Mouse (Mus musculus): ENCODE results near the gene Atp8a2. TPM values are rescaled to one million over a fixed set of nuclear protein-coding genes. Genes with fewer than 3 reads are reported as not detected.

Gene Atp8a2
- polyA plus RNA-seq, 1 experiment from 2014 or later = 4.9 TPM

DNA sequence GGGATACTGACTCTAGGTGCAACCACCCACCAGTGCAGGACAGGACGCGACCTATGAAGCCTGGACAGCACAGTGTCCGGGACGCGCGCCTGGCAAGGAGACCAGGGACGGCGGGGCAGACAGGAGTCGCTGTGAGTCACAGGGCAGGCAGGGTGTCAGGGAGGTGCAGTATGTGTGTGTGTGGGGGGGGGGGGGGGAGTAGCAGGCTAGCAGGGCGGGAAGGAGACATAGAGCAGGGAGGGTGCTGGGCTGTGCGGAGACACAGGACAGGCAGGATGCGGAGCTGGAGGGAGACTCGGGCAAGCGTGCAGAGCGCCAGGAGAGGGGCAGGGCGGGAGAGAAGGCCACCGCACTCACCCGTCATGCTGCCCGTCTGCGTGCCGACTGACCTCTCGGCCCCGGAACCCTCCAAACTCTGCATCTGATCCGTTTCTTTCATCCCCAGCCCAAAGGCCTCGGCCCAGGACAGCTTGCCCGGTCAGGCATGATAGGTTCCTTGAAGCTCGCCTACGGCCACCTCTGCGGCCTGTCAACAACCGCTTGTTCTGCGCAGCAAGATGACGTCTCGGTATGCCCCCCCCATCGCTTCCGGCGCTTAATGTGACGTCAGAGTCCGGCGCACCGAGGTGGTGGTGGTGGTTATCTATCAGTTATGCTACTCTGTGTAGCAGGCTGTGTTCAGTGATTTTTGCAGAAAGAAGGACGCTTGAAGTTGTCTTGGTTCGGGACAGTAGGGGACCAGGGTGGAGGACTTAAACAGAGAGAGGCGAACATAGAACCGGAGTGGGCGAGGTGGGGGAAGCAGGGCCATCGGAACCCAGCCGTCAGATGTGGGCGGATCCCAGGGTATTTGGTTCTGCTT is 599.4 kb downstream of the Atp8a2 start, which contains the start of gene Cdadc1:
TSS of gene Cdadc1 (minus strand) at position 562 of the 862 bp plus-strand sequence.
- peak; percentile 85 for ATAC-seq (replicated peaks; ENCODE audit: low FRiP score)
- no peak within 1 kb of the TSS for H3K27ac ChIP-seq (ENCODE audit: low read depth, low read length)
- WGBS = under 1% methylated on average over 45 of the region's 48 CpGs

DNA sequence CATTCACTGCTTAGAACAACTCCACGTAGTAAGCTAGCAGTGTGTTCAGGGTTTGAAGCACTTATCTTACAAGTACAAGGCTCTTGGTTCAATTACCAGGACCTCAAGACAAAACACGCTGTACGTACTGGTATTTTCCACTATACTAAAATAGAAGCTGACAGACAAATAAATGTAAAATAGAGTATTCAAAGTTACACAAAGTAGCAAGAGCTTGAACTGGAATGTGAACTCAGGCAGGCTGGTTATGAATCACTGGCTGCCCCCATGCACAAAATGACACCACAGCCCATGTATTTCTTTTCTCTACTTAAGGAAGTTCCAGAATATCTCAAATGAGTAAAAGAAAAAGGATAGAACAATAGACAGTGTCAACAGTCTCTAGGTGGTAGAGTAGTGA is 602.0 kb downstream of the Atp8a2 start:
- no peak overlapping the region for H3K9ac ChIP-seq (ENCODE audit: low read length)
- WGBS = 91% methylated on average over 3 of the region's 3 CpGs
- H3K4me3 ChIP-seq (ENCODE audit: low read depth, low read length) = no peak overlapping the region
- no peak for DNase-seq (ENCODE audit: low spot score)
- no peak overlapping the region for H3K27ac ChIP-seq (ENCODE audit: low read depth, low read length)
- H3K4me2 ChIP-seq (ENCODE audit: low read depth, low read length, severe bottlenecking) = no peak overlapping the region
- H3K36me3 ChIP-seq (ENCODE audit: control insufficient read depth, insufficient read depth, low read length) = no peaks in the 10 kb centered on the region; the same call in 1 of the 2 replicates
- no peak for ATAC-seq (replicated peaks; ENCODE audit: low FRiP score)
- 0 out of 2 replicates have a peak, but pooled peaks cover 4% of the 10 kb centered on the region for H3K4me1 ChIP-seq (replicated peaks; ENCODE audit: control insufficient read depth, insufficient read depth, low read length)
- no peaks in the 10 kb centered on the region for H3K9me3 ChIP-seq (ENCODE audit: control insufficient read depth, low read length)
- H3K27me3 ChIP-seq (ENCODE audit: control insufficient read depth, insufficient read depth, low read length) = no peaks in the 10 kb centered on the region

More for the DNA sequence above, 599.4 kb downstream of the Atp8a2 start, which contains the start of gene Cdadc1:
- 0 out of 2 replicates have a peak, but pooled peaks cover 4% of the 10 kb centered on the region for H3K4me1 ChIP-seq (replicated peaks; ENCODE audit: control insufficient read depth, insufficient read depth, low read length)
- H3K4me3 ChIP-seq (ENCODE audit: low read depth, low read length) = peak within 1 kb of the TSS; percentile 91
- peak within 1 kb of the TSS; percentile 72 for H3K9ac ChIP-seq (ENCODE audit: low read length)
- H3K9me3 ChIP-seq (ENCODE audit: control insufficient read depth, low read length) = no peaks in the 10 kb centered on the region
- DNase-seq (ENCODE audit: low spot score) = peak; percentile 98
- H3K36me3 ChIP-seq (ENCODE audit: control insufficient read depth, insufficient read depth, low read length) = no peaks in the 10 kb centered on the region; the same call in 1 of the 2 replicates
- peak within 1 kb of the TSS; percentile 97 for H3K4me2 ChIP-seq (ENCODE audit: low read depth, low read length, severe bottlenecking)
- no peaks in the 10 kb centered on the region for H3K27me3 ChIP-seq (ENCODE audit: control insufficient read depth, insufficient read depth, low read length)

GRCm38 (mm10) chr14:59592593-59592992 is 604.4 kb downstream of the Atp8a2 start:
- Histone ChIP-seq H3K9me3 (ENCODE audit: control insufficient read depth, low read length) (no peaks in the 10 kb centered on the region), H3K27me3 (ENCODE audit: control insufficient read depth, insufficient read depth, low read length) (no peaks in the 10 kb centered on the region), H3K9ac (ENCODE audit: low read length) (no peak overlapping the region), H3K4me1 (replicated peaks; ENCODE audit: control insufficient read depth, insufficient read depth, low read length) (0 out of 2 replicates have a peak, but pooled peaks cover 4% of the 10 kb centered on the region), H3K4me2 (ENCODE audit: low read depth, low read length, severe bottlenecking) (no peak overlapping the region), H3K27ac (ENCODE audit: low read depth, low read length) (no peak overlapping the region), H3K4me3 (ENCODE audit: low read depth, low read length) (no peak overlapping the region), H3K36me3 (ENCODE audit: control insufficient read depth, insufficient read depth, low read length) (peaks cover 2% of the 10 kb centered on the region; the same call in 1 of the 2 replicates)
- no peak for ATAC-seq (replicated peaks; ENCODE audit: low FRiP score)
- DNase-seq (ENCODE audit: low spot score) = no peak
- WGBS = 98% methylated on average over 3 of the region's 3 CpGs

DNA sequence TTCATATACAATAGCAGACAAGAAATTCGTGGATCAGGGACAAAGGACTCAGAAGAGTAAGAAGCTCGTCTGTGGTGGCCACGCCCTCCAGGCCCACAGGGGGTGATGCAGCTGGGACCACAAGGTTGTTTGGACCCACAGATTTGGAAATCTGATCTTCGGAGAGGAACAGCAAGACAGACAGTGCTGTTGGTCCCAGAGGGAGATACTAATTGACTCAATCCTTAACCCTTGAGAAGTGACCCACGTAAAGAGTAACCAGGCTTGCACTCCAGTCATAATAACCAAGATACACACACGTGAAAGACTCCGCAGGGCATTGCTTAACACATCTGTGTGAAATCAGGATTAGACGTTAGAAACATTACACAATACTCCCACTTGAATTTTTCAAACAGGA is 605.1 kb downstream of the Atp8a2 start:
- Histone ChIP-seq H3K9ac (ENCODE audit: low read length) (no peak overlapping the region), H3K9me3 (ENCODE audit: control insufficient read depth, low read length) (no peaks in the 10 kb centered on the region), H3K4me3 (ENCODE audit: low read depth, low read length) (no peak overlapping the region), H3K27me3 (ENCODE audit: control insufficient read depth, insufficient read depth, low read length) (no peaks in the 10 kb centered on the region), H3K27ac (ENCODE audit: low read depth, low read length) (no peak overlapping the region), H3K4me2 (ENCODE audit: low read depth, low read length, severe bottlenecking) (no peak overlapping the region), H3K4me1 (replicated peaks; ENCODE audit: control insufficient read depth, insufficient read depth, low read length) (0 out of 2 replicates have a peak, but pooled peaks cover 1% of the 10 kb centered on the region), H3K36me3 (ENCODE audit: control insufficient read depth, insufficient read depth, low read length) (peaks cover 2% of the 10 kb centered on the region; the same call in 1 of the 2 replicates)
- DNase-seq (ENCODE audit: low spot score) (no peak), ATAC-seq (replicated peaks; ENCODE audit: low FRiP score) (no peak)
- WGBS = 79% methylated on average over 8 of the region's 8 CpGs

DNA sequence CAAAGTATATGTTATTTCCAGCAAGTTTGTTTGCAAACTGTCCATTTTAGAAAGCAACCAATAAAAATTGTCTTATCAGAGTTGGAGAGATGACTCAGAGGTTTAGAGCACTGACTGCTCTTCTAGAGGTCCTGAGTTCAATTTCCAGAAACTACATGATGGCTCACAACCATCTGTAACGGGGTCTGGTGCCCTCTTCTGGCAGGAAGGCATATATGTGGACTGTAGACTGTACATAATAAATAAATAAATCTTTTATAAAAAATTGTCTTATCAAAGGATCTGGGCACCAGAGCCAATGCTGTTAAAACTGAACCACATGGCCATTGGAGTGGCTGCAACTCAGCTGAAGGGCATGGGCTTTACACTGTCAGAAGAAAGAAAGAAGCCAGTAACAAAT is 606.4 kb downstream of the Atp8a2 start:
- no peak for DNase-seq (ENCODE audit: low spot score)
- H3K9me3 ChIP-seq (ENCODE audit: control insufficient read depth, low read length) = no peaks in the 10 kb centered on the region
- 83% methylated on average over 1 of the region's 1 CpGs for WGBS

More for the DNA sequence above, 606.4 kb downstream of the Atp8a2 start:
- no peak overlapping the region for H3K4me3 ChIP-seq (ENCODE audit: low read depth, low read length)
- H3K36me3 ChIP-seq (ENCODE audit: control insufficient read depth, insufficient read depth, low read length) = peaks cover 2% of the 10 kb centered on the region; the same call in 1 of the 2 replicates
- H3K27ac ChIP-seq (ENCODE audit: low read depth, low read length) = no peak overlapping the region
- no peak overlapping the region for H3K9ac ChIP-seq (ENCODE audit: low read length)
- ATAC-seq (replicated peaks; ENCODE audit: low FRiP score) = no peak
- H3K4me1 ChIP-seq (replicated peaks; ENCODE audit: control insufficient read depth, insufficient read depth, low read length) = no peaks in the 10 kb centered on the region
- no peaks in the 10 kb centered on the region for H3K27me3 ChIP-seq (ENCODE audit: control insufficient read depth, insufficient read depth, low read length)
- no peak overlapping the region for H3K4me2 ChIP-seq (ENCODE audit: low read depth, low read length, severe bottlenecking)

MicroRNAs within 50 kb of the gene (microRNA counts, 519-probe panel; counts per million panel counts)
- microRNA mmu-miR-719 = 31.2 counts per million

Small RNA genes lying within 50 kb of the gene (microRNA-seq; reads per million reads assigned to microRNA genes)
- gene Mir719 (ENCODE audit: insufficient number of aligned reads) = not detected

Other genes starting within 250 kb of the Atp8a2 start
- gene Nupl1, start 54.3 kb upstream of the Atp8a2 start, polyA plus RNA-seq (2014; fragmentation: Nextera tagmentation; extraction: Ambion mirVana) = not detected in 2 replicates
- 76.2 and 84.0 TPM in 2 replicates for gene Gm49336, start 54.3 kb upstream of the Atp8a2 start, polyA plus RNA-seq (2014; fragmentation: Nextera tagmentation; extraction: Ambion mirVana)
- 44.3 and 45.0 TPM in 2 replicates for gene Mtmr6, start 68.0 kb upstream of the Atp8a2 start, polyA plus RNA-seq (2014; fragmentation: Nextera tagmentation; extraction: Ambion mirVana)
- 20.5 and 22.3 TPM in 2 replicates for gene Amer2, start 176.1 kb upstream of the Atp8a2 start, polyA plus RNA-seq (2014; fragmentation: Nextera tagmentation; extraction: Ambion mirVana)

Measured in forebrain, embryonic 11.5 days (tissue).